Mouse (Mus musculus) ovary, adult 18-20 months (tissue): ENCODE measurements around the gene Alk.
"Not testable (repeated sequence)": the region's sequence is repeated elsewhere in the genome, so short reads cannot be mapped to it uniquely, and the experiment has no call there.

ENCODE experiments used
- DNase-seq: peaks from one replicate; pipeline ENCODE4 v3.0.0; 2022; ENCODE audit warnings: low spot score, mixed read lengths

Gene Alk

DNA sequence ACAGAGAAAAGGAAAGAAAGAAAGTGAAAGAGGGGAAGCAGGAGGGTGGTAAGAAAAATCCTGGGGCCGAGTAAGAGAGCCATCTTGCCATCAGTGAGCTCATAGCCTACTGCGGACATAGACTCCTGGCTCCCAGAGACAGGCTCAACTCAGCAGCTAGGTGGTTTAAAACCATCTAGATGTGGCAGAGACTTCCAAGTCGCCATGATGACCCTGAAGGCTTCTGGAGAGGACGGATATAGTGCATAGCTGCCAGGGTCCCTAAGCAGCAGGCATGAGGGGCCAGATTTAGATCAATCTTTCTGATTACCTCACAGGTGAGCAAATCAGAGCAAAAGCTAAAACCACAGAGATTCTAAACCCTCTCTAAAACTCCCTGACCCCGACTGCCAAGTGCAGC is 76.9 kb downstream of the Alk start:
- DNase-seq: no peak

DNA sequence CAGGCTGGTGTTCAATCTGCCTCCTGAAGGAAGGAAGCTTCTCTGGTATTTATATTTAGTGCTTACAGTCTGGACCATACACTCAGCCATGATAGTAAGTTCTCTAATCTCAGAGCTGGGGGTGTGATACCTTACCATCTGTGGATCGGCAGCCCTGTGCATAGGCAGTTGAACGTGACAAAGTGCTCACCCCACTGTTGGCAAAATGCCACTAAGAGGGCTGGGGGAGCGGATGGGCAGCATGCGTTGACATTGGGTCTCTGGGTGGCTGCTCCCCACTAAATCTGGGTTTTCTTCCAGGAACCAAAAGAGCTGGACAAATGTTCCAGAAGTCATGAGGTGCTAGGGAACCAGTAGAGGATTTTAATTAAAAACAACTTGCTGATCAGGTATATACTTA is 78.1 kb downstream of the Alk start:
- no peak for DNase-seq

DNA sequence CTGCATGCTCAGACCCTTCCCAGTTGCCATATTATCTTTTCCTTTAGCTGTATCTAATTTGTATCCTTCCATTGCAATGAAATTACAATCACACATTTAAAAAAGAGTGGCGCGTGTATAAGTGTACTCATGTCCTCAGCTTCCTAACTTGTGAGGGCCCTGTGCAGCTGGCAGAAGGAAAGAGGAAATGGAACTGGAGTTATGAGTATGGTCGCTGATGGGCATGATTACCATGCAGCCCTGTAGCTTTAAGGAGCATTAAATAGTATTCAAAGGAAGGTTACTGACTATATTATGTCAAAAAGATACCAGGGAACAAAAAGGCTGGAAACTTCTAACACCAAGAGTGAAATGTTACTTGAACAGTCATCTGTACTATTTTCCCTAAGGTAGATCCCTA is 79.6 kb downstream of the Alk start:
- DNase-seq: no peak

DNA sequence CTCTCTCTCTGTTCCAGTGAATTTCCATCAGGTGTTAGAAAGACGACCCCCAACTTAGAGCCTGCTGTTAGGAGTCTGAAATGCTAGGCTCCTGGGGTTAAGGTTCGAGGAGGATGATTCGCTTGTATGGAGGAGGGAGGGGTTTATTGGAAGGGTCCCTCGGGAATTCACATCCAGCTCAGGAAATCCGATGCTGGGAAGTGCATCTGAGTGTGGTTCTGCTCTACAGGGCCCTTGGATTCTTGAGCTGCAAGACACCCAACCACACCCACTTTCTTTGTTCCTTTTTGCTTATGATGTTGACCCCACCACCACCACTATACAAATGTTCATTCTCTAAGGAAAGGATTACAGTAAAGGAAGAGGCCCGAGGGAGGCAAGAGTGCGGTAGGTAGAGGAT is 81.4 kb downstream of the Alk start:
- no peak for DNase-seq

DNA sequence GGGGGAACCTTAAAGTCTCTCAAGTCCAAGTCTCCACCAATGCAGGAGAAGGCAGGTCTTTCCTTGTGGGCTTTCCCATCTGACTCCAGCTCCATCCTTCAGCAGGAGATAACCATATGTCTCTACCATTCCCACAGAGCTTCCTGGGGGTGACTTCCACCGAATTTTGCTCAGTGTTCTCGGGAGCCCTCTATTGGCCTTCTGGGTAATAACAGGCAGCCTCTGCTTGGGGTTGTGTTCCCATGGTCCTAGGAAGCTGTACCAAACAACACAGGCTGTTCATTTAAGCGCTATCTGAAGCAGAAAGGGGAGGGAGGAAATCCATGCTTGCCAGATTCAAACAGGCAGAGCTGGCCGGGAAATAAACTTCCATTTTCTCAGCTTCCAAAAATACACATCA is 82.0 kb downstream of the Alk start:
- DNase-seq: peak; percentile 4

DNA sequence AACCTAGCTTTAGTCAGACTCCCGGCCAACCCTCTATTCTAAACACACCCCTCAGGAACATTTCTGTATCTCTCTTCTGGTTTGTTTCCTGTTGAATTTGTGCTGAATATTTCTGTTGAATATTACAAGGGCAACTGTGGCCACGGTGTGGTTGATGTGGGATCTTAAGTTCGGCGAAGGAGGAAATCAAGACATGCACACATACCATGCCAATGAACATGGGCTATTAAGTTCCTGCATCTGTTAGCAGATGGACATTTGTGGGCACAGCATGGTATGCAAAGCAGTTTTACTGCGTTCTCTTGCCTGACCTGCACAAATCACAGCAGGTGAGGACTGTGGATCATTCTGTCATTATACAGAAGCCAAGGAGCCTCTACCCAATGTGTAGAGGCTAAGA is 83.1 kb downstream of the Alk start:
- DNase-seq: no peak

- DNase-seq: no peak
Measured at GRCm38 (mm10) chr17:72510746-72511145, 93.7 kb downstream of the Alk start.

GRCm38 (mm10) chr17:72508678-72509394 is 95.6 kb downstream of the Alk start:
- no peak for DNase-seq

- DNase-seq: no peak
Measured at GRCm38 (mm10) chr17:72505213-72505612, 99.2 kb downstream of the Alk start.

DNA sequence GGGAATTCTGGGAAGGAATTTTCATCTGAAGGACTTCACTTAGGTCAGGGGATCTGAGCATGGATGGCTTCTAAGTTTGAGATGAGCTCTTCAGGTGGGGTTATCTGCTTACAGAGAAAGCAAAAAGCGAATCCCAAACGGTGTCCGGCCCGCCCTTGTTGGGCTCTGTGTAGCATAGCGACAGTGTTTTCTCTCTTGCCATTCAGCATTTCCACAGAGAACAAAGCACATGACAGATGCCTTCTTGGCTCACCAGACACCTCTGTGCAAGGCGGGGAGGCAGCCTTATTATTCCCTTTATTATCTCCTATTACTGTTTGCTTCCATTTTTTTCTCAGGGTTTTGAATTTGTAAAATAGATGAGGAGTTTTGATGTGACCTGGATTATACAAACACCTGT is 99.8 kb downstream of the Alk start:
- DNase-seq: no peak

- no peak for DNase-seq
Measured at GRCm38 (mm10) chr17:72495395-72495794, 109.0 kb downstream of the Alk start.

- DNase-seq: no peak
Measured at GRCm38 (mm10) chr17:72485623-72486022, 118.8 kb downstream of the Alk start.

DNA sequence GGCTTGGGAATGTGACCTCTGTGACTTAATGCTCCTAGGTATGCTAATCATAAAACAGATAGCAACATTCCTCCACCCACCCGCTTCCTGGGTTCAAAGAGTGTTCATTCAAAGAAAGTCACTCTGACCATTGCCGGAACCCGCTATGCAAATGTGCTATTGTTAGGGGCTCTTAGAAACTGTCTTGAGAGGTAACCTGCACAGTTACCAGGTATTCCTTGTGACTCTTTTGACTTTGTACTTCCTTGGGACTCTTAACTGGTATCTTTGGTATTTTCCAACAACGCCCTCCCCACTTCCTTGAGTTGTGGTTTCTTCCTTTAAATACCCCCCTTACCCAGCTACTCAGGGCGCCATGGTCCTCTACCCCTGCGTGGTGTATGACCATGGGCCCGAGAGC is 125.2 kb downstream of the Alk start:
- DNase-seq: not testable (repeated sequence)

DNA sequence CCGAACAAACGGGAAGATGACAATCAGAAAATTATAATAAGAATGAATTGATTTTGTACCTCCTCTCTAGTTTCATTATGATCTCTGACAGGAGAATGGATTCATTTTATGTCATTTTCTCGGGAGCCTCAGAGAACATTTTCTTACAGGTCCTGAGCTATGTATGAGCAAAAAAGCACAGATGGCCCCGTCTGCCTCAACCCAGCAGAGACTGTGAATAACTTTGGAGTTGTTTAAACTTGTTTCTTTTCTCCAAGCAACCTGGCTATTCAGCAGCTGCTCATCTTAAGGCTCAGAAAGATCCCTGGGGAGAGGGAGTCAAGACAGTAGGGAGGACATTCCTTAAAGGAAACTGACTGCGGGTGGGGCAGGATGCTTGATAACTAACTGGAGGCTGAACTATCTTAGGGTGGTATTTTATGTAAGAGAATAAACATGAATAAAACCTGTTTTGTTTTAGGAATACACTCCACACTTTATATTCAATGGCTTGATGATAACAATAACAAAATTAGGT is 126.5 kb downstream of the Alk start:
- DNase-seq: no peak

- no peak for DNase-seq
Measured at GRCm38 (mm10) chr17:72476956-72477355, 127.5 kb downstream of the Alk start.

GRCm38 (mm10) chr17:72474166-72474565 is 130.3 kb downstream of the Alk start:
- DNase-seq: no peak

DNA sequence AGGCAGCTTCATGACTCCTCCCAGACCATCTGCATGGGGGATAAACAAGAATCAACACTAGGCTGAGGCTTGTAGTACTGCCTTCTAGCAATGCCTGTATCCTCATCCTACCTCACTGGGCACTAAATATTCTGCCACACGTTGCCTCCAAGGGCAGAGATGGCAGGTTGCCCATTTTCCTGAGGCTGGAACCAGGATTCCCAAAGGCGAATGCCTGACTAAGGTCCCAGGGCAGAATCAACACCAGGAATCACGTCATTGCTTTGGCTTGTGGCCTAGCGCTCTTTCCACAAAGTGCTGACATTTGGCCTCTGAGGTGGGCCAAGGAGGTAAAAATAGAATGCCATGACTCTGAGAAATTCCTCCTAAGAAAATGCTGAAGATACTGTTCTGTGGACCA is 155.9 kb downstream of the Alk start:
- peak; percentile 6 for DNase-seq

DNA sequence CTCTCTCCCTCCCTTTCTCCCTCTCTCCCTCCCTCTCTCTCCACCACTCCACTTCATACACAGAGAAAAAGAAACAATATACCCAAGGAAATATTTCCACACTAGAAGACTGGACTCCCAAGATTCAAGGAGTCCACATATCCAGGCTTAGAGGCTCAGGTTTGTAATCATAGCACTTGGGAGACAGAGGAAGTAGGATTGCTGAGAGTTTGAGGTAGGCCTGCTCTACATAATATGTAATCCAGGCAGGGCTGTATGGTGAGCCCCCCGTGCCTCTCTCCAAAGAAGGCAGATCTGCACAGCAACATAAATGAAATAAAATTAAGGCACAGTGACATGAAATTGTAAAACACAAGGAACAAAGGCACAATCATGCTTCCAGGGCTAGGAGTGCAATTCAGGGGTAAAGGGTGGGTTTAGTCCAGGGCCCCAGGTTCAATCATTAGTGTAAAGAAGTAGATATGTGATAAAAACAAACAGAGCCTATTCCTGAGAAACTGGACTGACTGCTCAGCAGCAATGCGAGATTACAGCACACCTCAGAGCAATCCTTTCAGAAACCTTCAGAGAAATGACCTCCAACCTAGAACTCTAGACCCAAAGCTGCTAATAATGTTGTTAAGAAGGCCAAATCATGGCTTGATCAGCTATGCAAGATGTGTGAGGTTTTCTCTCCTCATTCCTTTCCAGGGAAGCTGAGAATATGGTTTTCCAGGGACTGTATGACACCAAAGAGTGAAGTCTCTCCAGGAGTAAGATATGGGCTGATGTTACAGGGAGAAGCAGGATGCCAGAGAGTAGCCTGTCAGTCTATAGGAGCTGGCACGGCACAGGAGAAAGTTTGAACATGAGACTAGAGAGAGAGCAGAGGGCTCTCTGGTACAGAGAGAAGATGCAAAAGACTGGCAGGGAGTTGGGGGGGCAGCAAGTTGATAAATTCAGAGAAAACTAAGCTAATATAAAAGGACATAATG is 158.9 kb downstream of the Alk start:
- DNase-seq: no peak

DNA sequence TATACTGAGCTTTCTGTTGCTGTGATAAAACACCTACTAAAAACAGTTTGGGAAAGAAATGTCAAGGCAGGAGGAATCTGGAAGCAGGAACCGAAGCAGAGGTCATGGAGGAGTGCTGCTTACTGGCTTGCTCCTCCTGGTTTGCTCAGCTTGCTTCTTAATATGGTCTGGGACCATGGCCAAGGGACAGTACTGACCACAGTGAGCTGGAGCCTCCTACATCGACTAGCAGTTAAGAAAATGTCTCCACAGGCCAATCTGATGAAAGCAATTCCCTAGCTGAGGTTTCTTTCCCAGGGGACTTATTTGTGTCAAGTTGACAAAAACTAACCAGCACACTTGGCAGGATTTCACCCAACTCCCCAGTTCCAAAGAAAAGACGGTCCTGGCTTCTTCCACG is 187.0 kb downstream of the Alk start:
- DNase-seq: no peak

DNA sequence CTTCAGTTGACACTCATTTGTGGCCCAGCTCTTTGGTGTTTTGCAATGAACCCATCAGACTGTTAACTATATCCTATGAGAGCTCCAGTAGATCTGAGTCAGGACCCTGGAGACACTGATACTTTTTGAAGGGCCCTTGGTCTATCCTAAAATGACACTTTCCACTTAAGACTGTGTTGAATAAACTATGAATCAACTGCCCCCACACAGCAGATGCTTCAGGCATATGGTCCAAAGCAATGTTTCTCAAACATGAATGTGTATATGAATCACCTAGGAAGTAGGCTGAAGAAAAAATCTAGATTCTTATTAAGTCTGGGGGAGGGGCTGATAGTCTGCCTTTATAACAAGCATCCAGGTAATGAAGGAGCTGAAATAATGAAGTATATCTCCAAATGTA is 189.8 kb downstream of the Alk start:
- no peak for DNase-seq

DNA sequence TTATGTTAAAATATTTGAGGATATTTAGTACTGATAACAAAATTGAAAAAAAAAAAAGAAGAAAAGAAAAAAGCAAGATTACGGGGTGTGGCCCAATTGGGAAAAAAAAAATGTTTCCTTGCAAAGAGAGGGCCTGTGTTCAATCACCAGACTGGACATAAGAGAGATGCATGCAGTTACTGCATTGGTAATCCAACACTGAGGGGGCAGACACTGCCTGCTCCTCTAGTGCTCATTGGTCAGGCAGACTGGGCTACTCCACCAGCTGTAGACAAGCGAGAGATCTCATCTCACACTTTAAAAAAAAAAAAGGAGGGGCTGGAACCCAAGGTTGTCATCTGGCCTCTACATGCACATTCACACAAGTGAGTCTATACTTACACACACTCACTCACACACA is 199.6 kb downstream of the Alk start:
- DNase-seq: no peak

DNA sequence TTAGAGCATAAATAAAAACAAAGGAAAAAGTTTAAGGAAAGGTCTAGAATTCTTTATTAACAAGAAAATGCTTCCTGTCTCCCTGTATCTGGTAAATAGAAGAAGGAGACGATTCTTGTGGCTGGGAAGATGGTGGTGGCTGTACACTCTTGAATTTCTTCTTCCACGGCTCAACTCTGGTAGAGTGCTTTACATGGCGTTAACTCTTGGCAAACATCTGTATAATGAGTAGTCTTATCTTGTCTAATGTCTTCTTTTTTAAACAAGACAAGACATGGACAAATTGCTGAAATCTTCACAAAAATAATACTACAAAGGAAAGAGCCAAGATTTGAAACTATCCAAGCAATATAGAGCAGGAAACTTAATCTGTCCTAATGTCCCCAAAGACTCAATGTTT is 202.6 kb downstream of the Alk start:
- DNase-seq: no peak

DNA sequence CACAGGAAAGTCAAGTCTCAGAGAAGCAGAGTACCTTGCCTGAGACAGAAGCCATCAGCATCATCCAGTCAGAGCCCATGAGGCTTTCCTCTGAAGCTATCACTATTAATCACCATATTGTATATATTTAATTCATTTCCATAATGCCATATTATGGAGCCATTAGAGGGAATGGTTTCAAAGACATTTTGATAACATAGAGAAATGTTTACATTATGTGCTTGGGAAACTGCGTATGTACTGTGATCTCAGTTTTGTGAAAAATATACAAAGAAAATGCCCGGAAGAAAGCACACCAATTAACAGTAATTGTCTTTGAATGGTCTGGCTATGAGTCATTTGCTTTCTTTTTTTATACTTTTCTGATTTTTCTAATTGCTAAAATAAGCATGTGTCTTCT is 203.1 kb downstream of the Alk start:
- no peak for DNase-seq
